Mouse (Mus musculus) heart, embryonic 11.5 days (tissue): ENCODE data around the gene Kcnk2. TPM values are rescaled to one million over a fixed set of nuclear protein-coding genes. Genes with fewer than 3 reads are reported as not detected.

Experiments used
- ATAC-seq: fragments of 200-750 bp; cut with Nextera tagmentation; replicated peaks from 2 replicates; pipeline ENCODE4 v1.8.0; 2017; ENCODE audit warnings: moderate library complexity; ENCODE audit not compliant: insufficient number of reproducible peaks, low FRiP score, low TSS enrichment
- H3K27ac ChIP-seq: fragments of 300-500 bp; sonication (generic); 2 replicates; pipeline ENCODE4 v1.5.1; 2014; ENCODE audit warnings: mild to moderate bottlenecking, low read depth, low read length
- H3K27me3 ChIP-seq: fragments of 300-500 bp; sonication (generic); 2 replicates; pipeline ENCODE4 v1.6.1; 2014; ENCODE audit warnings: mild to moderate bottlenecking, low read length, mixed read lengths; ENCODE audit not compliant: control insufficient read depth, insufficient read depth
- H3K36me3 ChIP-seq: fragments of 300-500 bp; sonication (generic); 2 replicates; pipeline ENCODE4 v1.6.1; 2014; ENCODE audit warnings: mild to moderate bottlenecking, low read length, moderate library complexity, mixed read lengths; ENCODE audit not compliant: control insufficient read depth, insufficient read depth
- H3K4me1 ChIP-seq: fragments of 300-500 bp; sonication (generic); 2 replicates; pipeline ENCODE4 v1.6.1; 2014; ENCODE audit warnings: low read length; ENCODE audit not compliant: control insufficient read depth, insufficient read depth
- H3K4me2 ChIP-seq: fragments of 300-500 bp; sonication (generic); 2 replicates; pipeline ENCODE4 v1.6.1; 2014; ENCODE audit warnings: mild to moderate bottlenecking, moderate library complexity
- H3K4me3 ChIP-seq: fragments of 300-500 bp; sonication (generic); 2 replicates; pipeline ENCODE4 v1.5.1; 2014; ENCODE audit warnings: low read depth, low read length
- H3K9ac ChIP-seq: fragments of 300-500 bp; sonication (generic); 2 replicates; pipeline ENCODE4 v1.6.1; 2014; ENCODE audit warnings: mild to moderate bottlenecking, low read depth, low read length, moderate library complexity
- H3K9me3 ChIP-seq: fragments of 300-500 bp; sonication (generic); replicated peaks from 2 replicates; pipeline ENCODE4 v1.6.1; 2016; ENCODE audit warnings: low read length; ENCODE audit not compliant: control insufficient read depth
- WGBS: fragments of 180-500 bp; shearing (Covaris S2); extraction: QIAGEN DNeasy Blood & Tissue Kit; methylation state at CpG from one replicate; pipeline ENCODE4 v1.1.7; 2014; ENCODE audit not compliant: insufficient replicate concordance; 5-methylcytosine and 5-hydroxymethylcytosine counted together
- polyA plus RNA-seq: library from polyadenylated mRNA; unstranded; fragments of >200 nt; fragmentation: Nextera tagmentation; extraction: Ambion mirVana; gene quantifications from 2 replicates; pipeline ENCODE4 v1.2.1, GENCODE M21; 2014

Gene Kcnk2
- 0.70 and 0.80 TPM in 2 replicates for polyA plus RNA-seq

GRCm38 (mm10) chr1:189402223-189402943, at the start of gene Kcnk2:
Gene Kcnk2 (minus strand): TSS chr1:189402273.
- no peak within 1 kb of the TSS for H3K4me3 ChIP-seq
- H3K9ac ChIP-seq: no peak within 1 kb of the TSS

GRCm38 (mm10) chr1:189440741-189441140, 38.7 kb upstream of the Kcnk2 start:
- WGBS: 68% methylated on average over 9 of the region's 9 CpGs
- no peak for ATAC-seq
- Histone ChIP-seq H3K9ac (no peak overlapping the region), H3K36me3 (no peaks in the 10 kb centered on the region), H3K27ac (no peak overlapping the region), H3K9me3 (no peaks in the 10 kb centered on the region), H3K4me2 (no peak overlapping the region), H3K4me3 (no peak overlapping the region), H3K27me3 (no peaks in the 10 kb centered on the region), H3K4me1 (no peaks in the 10 kb centered on the region)

More at GRCm38 (mm10) chr1:189402223-189402943, at the start of gene Kcnk2:
- Histone ChIP-seq H3K36me3 (no peaks in the 10 kb centered on the region), H3K4me1 (no peaks in the 10 kb centered on the region), H3K27ac (no peak within 1 kb of the TSS), H3K4me2 (peak within 1 kb of the TSS; percentile 27; the same call in 1 of the 2 replicates), H3K9me3 (no peaks in the 10 kb centered on the region), H3K27me3 (no peaks in the 10 kb centered on the region)
- WGBS: 30% methylated on average over 14 of the region's 14 CpGs
- no peak for ATAC-seq

- no peaks in the 10 kb centered on the region for H3K27me3 ChIP-seq
- no peaks in the 10 kb centered on the region for H3K36me3 ChIP-seq
- WGBS: 66% methylated on average over 5 of the region's 5 CpGs
- no peak overlapping the region for H3K4me3 ChIP-seq
- no peak overlapping the region for H3K27ac ChIP-seq
- no peak overlapping the region for H3K9ac ChIP-seq
- H3K9me3 ChIP-seq: no peaks in the 10 kb centered on the region
- no peak overlapping the region for H3K4me2 ChIP-seq
- ATAC-seq: no peak
- H3K4me1 ChIP-seq: no peaks in the 10 kb centered on the region
Measured at GRCm38 (mm10) chr1:189437126-189437525, 35.1 kb upstream of the Kcnk2 start.

GRCm38 (mm10) chr1:189435452-189435851, 33.4 kb upstream of the Kcnk2 start:
- Histone ChIP-seq H3K9me3 (no peaks in the 10 kb centered on the region), H3K27me3 (no peaks in the 10 kb centered on the region), H3K4me3 (no peak overlapping the region), H3K4me1 (no peaks in the 10 kb centered on the region), H3K27ac (no peak overlapping the region), H3K36me3 (no peaks in the 10 kb centered on the region), H3K4me2 (no peak overlapping the region), H3K9ac (no peak overlapping the region)
- no peak for ATAC-seq
- 68% methylated on average over 10 of the region's 10 CpGs for WGBS

- no peaks in the 10 kb centered on the region for H3K27me3 ChIP-seq
- H3K4me1 ChIP-seq: no peaks in the 10 kb centered on the region
- ATAC-seq: no peak
- H3K27ac ChIP-seq: no peak overlapping the region
- no peak overlapping the region for H3K4me3 ChIP-seq
- WGBS: 33% methylated on average over 5 of the region's 5 CpGs
- no peak overlapping the region for H3K9ac ChIP-seq
- H3K9me3 ChIP-seq: no peaks in the 10 kb centered on the region
- no peak overlapping the region for H3K4me2 ChIP-seq
- H3K36me3 ChIP-seq: no peaks in the 10 kb centered on the region
Measured at GRCm38 (mm10) chr1:189431479-189431878, 29.4 kb upstream of the Kcnk2 start.

GRCm38 (mm10) chr1:189430534-189430933, 28.5 kb upstream of the Kcnk2 start:
- H3K27ac ChIP-seq: no peak overlapping the region
- H3K9ac ChIP-seq: no peak overlapping the region
- no peak for ATAC-seq
- H3K27me3 ChIP-seq: no peaks in the 10 kb centered on the region
- 26% methylated on average over 4 of the region's 4 CpGs for WGBS
- no peaks in the 10 kb centered on the region for H3K9me3 ChIP-seq
- no peaks in the 10 kb centered on the region for H3K4me1 ChIP-seq
- H3K4me2 ChIP-seq: no peak overlapping the region
- H3K4me3 ChIP-seq: no peak overlapping the region
- H3K36me3 ChIP-seq: no peaks in the 10 kb centered on the region

GRCm38 (mm10) chr1:189429566-189429965, 27.5 kb upstream of the Kcnk2 start:
- Histone ChIP-seq H3K4me2 (no peak overlapping the region), H3K27ac (no peak overlapping the region), H3K4me3 (no peak overlapping the region), H3K4me1 (no peaks in the 10 kb centered on the region), H3K9ac (no peak overlapping the region), H3K27me3 (no peaks in the 10 kb centered on the region), H3K9me3 (no peaks in the 10 kb centered on the region), H3K36me3 (no peaks in the 10 kb centered on the region)
- ATAC-seq: no peak
- 81% methylated on average over 10 of the region's 10 CpGs for WGBS

- H3K27ac ChIP-seq: no peak overlapping the region
- 83% methylated on average over 11 of the region's 11 CpGs for WGBS
- no peak overlapping the region for H3K9ac ChIP-seq
- no peak overlapping the region for H3K4me3 ChIP-seq
- no peaks in the 10 kb centered on the region for H3K27me3 ChIP-seq
- no peaks in the 10 kb centered on the region for H3K36me3 ChIP-seq
- no peaks in the 10 kb centered on the region for H3K4me1 ChIP-seq
- ATAC-seq: no peak
- H3K9me3 ChIP-seq: no peaks in the 10 kb centered on the region
- H3K4me2 ChIP-seq: no peak overlapping the region
Measured at GRCm38 (mm10) chr1:189426252-189426651, 24.2 kb upstream of the Kcnk2 start.

GRCm38 (mm10) chr1:189419914-189420313, 17.8 kb upstream of the Kcnk2 start:
- no peak overlapping the region for H3K9ac ChIP-seq
- H3K4me2 ChIP-seq: no peak overlapping the region
- no peaks in the 10 kb centered on the region for H3K36me3 ChIP-seq
- ATAC-seq: no peak
- H3K4me1 ChIP-seq: no peaks in the 10 kb centered on the region
- WGBS: 50% methylated on average over 1 of the region's 1 CpGs
- no peaks in the 10 kb centered on the region for H3K9me3 ChIP-seq
- H3K4me3 ChIP-seq: no peak overlapping the region
- H3K27ac ChIP-seq: no peak overlapping the region
- no peaks in the 10 kb centered on the region for H3K27me3 ChIP-seq
